Mouse (Mus musculus) A20 (cell line): ENCODE data around the gene Cav1.

ENCODE experiments used
- DNase-seq: peaks from one replicate; pipeline ENCODE4 v3.0.0-alpha.2; 2011; ENCODE audit warnings: low read depth, low spot score

The Cav1 gene

DNA sequence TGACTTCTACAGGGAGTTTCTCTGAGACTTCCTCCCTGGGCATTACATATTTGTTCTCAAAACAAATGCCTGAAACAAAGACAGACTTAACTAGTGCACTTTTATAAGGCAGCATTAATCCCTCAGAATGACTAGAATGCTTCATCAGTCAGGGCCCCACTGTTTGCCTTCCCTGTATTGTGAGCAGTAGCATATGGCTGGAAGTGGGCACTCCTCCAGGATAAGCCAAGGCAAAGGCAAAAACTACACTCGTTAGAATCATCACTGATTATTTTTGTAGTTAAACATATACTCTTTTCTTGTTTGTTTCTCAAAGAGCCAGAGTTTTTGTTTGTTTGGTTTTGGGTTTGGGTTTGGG is 11.0 kb downstream of the Cav1 start:
- no peak for DNase-seq

- DNase-seq, result no peak
Observed at GRCm38 (mm10) chr6:17317944-17318343, 11.8 kb downstream of the Cav1 start.

- no peak for DNase-seq
Observed at GRCm38 (mm10) chr6:17321976-17322375, 15.8 kb downstream of the Cav1 start.

DNA sequence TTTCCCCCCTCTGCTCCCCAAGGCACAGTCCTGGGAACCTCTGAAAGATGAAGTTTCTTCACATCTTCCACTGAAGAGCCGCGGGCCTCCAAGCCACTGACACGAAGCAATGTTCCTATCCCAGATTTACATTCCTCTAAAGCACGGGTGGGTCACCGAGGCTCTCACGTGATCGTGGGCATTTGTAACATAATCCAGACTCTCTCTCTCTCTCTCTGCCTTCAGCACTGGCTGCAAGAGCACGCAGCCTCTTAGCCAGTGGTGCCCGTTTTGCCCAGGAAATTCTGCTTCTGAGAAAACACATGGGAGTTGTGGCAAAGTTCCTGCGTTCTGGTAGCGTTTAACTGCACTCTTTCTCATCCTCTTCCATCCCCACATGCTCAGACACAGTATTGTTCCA is 21.1 kb downstream of the Cav1 start:
- no peak for DNase-seq

- DNase-seq, result no peak
Observed at GRCm38 (mm10) chr6:17329801-17330200, 23.7 kb downstream of the Cav1 start.

GRCm38 (mm10) chr6:17337724-17338123 is 31.6 kb downstream of the Cav1 start:
- DNase-seq, result no peak

- DNase-seq, result no peak
Observed at GRCm38 (mm10) chr6:17340406-17340805, 34.3 kb downstream of the Cav1 start.

- no peak for DNase-seq
Observed at GRCm38 (mm10) chr6:17348011-17348410, 41.9 kb downstream of the Cav1 start.

GRCm38 (mm10) chr6:17350803-17351202 is 44.7 kb downstream of the Cav1 start:
- DNase-seq, result no peak

DNA sequence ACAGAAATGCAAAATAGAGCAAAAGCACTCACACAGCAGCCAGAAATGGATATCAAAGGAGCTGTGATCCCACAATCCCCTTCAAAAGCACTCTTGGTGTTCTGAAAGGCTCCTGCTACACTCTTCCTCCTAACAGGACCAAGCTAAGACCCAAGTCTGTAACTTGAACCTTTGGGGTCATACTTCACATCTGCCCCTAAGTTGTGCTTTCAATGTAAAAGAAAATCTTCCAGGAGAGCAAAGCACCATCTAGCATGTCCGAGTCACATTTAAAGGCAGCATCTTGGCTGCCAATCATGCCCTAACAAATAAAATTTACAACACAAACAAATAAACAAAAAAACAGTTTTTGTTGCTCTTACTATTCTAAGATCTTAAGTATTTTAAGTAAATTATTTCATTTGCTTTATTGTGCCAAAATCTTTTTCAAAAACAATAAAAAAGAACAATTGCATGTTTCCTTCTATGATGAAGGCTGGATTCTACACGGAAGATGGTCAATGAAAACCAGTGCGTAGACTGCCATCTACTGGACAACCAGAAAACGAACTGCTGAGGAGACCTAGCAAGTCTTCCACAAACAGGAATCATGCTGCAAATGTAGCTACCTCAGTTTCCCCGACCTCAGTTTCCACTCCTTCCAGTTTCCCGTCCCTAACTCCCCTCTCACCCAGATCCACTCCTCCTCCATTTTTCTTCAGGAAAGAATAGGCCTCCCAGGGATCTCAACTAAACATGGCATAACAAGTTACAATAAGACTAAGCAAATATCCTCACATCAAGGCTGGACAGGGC is 53.0 kb downstream of the Cav1 start:
- peak; percentile 50 for DNase-seq

DNA sequence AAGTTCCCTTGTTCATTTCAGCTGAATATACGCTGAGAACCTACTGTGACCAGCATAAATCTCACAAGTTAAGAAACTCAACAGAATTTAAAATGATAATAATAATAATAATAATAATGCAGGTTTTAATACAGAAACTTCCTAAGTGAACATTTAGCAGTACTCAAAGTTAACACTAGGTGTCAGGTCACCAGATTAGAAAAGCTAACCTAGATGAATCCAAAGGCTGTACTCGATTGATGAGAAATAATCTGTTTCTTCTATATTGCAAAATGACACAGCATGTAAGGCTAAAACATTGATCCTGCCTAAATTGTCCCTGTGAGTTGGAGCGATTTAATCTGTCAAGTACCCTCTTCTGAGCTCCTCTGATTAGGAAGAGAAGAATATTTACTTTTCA is 56.6 kb downstream of the Cav1 start:
- DNase-seq, result peak; percentile 18

GRCm38 (mm10) chr6:17363446-17364179 is 57.5 kb downstream of the Cav1 start:
- DNase-seq, result no peak

DNA sequence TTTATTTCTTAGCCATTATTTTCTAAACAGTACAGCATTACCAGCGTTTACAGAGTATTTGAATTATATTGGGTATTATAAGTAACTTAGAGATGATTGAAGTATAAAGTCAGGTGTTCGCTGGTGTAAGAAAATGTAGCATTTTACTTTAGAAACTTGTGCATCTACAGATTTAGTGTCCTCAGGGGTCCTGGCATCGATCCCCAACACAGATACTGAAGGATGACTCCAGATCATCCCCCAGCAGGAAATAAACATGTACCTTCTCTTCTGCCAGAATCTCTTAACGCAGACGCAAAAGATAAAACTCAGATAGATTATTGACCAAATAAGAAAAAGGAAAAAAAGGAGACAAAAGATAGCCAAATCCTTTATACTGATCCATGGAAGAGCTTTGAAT is 68.2 kb downstream of the Cav1 start:
- no peak for DNase-seq

- no peak for DNase-seq
Observed at GRCm38 (mm10) chr6:17377371-17377770, 71.2 kb downstream of the Cav1 start.

GRCm38 (mm10) chr6:17380102-17380501 is 74.0 kb downstream of the Cav1 start:
- no peak for DNase-seq

DNA sequence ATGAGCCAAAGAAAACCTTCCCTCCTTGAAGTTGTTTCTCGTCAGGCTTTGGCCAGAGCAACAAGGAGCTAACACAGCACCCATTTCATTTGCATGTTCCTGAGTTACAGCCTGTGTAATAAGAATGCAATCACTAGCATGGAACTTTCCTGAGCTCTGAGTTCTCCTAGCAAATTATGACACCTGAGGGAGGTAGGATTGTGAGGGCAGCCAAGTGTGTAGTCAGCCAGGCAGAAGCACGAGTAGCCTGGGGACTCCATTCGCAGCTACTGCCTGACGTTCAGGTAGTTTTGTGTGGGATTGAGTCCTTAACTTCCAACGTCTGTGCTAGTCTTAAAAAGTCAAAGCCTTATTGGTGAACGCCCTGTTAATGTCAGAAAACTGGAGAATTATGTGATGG is 75.6 kb downstream of the Cav1 start:
- DNase-seq, result no peak

- no peak for DNase-seq
Observed at GRCm38 (mm10) chr6:17385531-17385930, 79.4 kb downstream of the Cav1 start.

DNA sequence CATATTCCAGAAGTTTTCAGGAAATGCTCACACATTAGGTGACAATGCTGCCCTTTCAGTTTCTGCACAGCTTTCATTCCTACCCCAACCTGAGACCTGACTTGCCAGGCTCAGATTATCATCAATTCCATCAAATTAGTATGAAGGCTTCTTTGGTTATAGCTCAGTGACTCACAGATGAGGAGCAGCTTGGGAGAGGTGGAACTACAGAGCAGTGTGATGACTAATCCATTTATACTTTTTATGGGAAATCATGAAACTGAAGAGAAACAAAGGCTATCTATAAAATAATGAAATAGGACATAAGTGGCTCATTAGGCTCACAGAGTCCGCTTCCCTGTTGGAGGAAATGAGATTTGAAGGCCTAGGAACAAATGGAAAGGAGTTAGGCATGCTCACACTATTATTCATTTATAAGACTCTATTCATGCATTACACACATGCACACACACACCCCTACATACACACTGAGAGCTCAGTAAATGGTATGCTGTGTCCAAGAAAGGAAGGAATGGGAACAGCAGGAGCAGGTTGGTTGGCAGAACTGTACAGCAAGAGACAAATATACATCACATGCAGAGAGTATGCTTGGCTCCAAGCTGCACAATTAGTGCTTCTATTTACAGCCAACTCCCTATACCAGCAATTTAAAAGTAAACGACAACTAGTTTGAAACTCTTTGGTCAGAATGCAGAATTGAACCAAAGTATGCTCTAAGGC is 82.0 kb downstream of the Cav1 start:
- DNase-seq, result no peak
